Mouse (Mus musculus) midbrain, embryonic 12.5 days (tissue): Measurements from ENCODE around the gene Fxyd1. TPM values are rescaled to one million over a fixed set of nuclear protein-coding genes. Genes with fewer than 3 reads are reported as not detected.

Experiments used
- ATAC-seq: fragments of 200-750 bp; cut with Nextera tagmentation; 2 replicates; pipeline ENCODE4 v1.8.0; 2017; ENCODE audit warnings: low read depth, moderate TSS enrichment, moderate library complexity; ENCODE audit not compliant: low FRiP score
- H3K27ac ChIP-seq: fragments of 300-500 bp; sonication (generic); replicated peaks from 2 replicates; pipeline ENCODE4 v1.5.1; 2016; ENCODE audit warnings: mild to moderate bottlenecking
- H3K27me3 ChIP-seq: fragments of 300-500 bp; sonication (generic); 2 replicates; pipeline ENCODE4 v1.6.1; 2016; ENCODE audit warnings: mild to moderate bottlenecking
- H3K36me3 ChIP-seq: fragments of 300-500 bp; sonication (generic); 2 replicates; pipeline ENCODE4 v1.6.1; 2016
- H3K4me1 ChIP-seq: fragments of 300-500 bp; sonication (generic); 2 replicates; pipeline ENCODE4 v1.6.1; 2016
- H3K4me2 ChIP-seq: fragments of 300-500 bp; sonication (generic); replicated peaks from 2 replicates; pipeline ENCODE4 v1.6.1; 2016; ENCODE audit warnings: mild to moderate bottlenecking, moderate library complexity
- H3K4me3 ChIP-seq: fragments of 300-500 bp; sonication (generic); 2 replicates; pipeline ENCODE4 v1.5.1; 2016; ENCODE audit warnings: mild to moderate bottlenecking
- H3K9ac ChIP-seq: fragments of 300-500 bp; sonication (generic); replicated peaks from 2 replicates; pipeline ENCODE4 v1.6.1; 2016; ENCODE audit warnings: mild to moderate bottlenecking, moderate library complexity
- H3K9me3 ChIP-seq: fragments of 300-500 bp; sonication (generic); 2 replicates; pipeline ENCODE4 v1.6.1; 2016; ENCODE audit warnings: mild to moderate bottlenecking
- WGBS: fragments of 180-500 bp; shearing (Covaris S2); methylation state at CpG from one replicate; pipeline ENCODE4 v1.1.7; 2016; 5-methylcytosine and 5-hydroxymethylcytosine counted together
- polyA plus RNA-seq: library from polyadenylated mRNA; unstranded; fragments of >200 nt; fragmentation: Nextera tagmentation; extraction: Ambion mirVana; gene quantifications from 2 replicates; pipeline ENCODE4 v1.2.1, GENCODE M21; 2016

Fxyd1 gene
- polyA plus RNA-seq, 1 experiment from 2014 or later: 8.9 TPM

DNA sequence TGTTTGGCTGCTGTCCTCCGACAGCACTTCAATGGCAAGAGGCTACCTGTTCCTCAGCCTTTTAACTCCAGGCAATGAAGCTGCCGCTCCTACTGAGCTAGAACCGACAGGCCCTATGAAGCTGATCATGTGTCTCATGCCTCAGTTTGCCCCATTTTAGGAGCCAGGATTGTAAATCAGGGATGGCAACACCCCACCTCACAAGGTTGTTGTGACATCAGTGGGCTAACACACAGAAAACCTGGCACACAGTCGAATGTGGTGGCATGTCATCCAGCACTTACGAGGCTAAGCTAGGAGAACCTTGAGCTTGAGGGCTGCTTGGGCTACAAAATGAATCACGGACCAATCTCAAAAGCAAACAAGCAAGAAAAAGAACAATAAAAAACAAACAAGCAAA lies 1.2 kb upstream of the Fxyd1 start:
- no peak overlapping the region for H3K4me3 ChIP-seq
- no peak overlapping the region for H3K27ac ChIP-seq
- ATAC-seq: no peak
- peaks cover 23% of the 10 kb centered on the region for H3K27me3 ChIP-seq
- no peak overlapping the region for H3K4me2 ChIP-seq
- H3K36me3 ChIP-seq: no peaks in the 10 kb centered on the region
- peaks cover 16% of the 10 kb centered on the region for H3K4me1 ChIP-seq
- 87% methylated on average over 6 of the region's 6 CpGs for WGBS
- H3K9me3 ChIP-seq: no peaks in the 10 kb centered on the region
- no peak overlapping the region for H3K9ac ChIP-seq

DNA sequence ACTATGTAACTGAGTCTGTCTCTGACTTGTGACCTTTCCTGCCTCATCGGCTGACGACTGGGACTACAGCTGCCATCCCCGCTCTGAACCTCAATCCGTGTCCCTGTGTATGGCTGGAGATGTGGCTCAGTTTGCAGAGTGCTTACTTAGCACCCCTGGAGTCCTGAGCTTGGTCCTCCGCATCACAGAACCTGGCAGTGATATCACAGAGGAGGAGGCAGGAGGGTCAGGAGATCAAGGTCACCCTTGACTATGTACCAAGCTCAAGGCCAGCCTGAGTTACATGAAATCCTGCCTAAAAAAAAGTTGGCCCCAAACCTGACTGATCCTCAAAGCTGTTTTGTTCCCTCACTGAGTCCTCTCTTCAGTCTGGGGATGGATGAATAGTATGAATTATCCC lies 731 bp upstream of the Fxyd1 start:
- no peak overlapping the region for H3K27ac ChIP-seq
- H3K4me3 ChIP-seq: no peak overlapping the region
- H3K4me2 ChIP-seq: no peak overlapping the region
- no peak overlapping the region for H3K9ac ChIP-seq
- no peaks in the 10 kb centered on the region for H3K36me3 ChIP-seq
- no peaks in the 10 kb centered on the region for H3K9me3 ChIP-seq
- H3K4me1 ChIP-seq: peaks cover 21% of the 10 kb centered on the region
- ATAC-seq: no peak
- WGBS: 79% methylated on average over 5 of the region's 5 CpGs
- H3K27me3 ChIP-seq: peaks cover 28% of the 10 kb centered on the region

DNA sequence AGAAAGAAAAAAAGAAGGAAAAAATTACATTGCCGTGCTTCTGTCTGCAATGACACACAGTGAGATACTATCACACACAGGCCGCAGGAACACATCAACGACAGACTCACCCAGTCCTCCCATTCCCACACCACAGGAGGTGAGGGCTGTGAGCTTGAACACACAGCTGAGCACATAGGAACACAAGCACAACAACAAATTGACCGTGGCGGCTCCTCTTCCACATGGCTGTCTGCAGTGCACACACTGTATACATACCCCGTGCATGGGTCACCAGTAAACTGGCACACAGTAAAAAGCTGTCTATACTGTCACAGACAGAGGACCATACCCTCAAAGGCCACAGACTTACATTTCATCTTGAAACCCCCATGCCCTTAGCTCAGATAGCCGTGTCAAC lies 551 bp downstream of the Fxyd1 start:
- no peak overlapping the region for H3K4me3 ChIP-seq
- no peaks in the 10 kb centered on the region for H3K36me3 ChIP-seq
- peaks cover 34% of the 10 kb centered on the region for H3K4me1 ChIP-seq
- ATAC-seq: no peak
- no peaks in the 10 kb centered on the region for H3K9me3 ChIP-seq
- H3K9ac ChIP-seq: no peak overlapping the region
- no peak overlapping the region for H3K4me2 ChIP-seq
- H3K27ac ChIP-seq: no peak overlapping the region
- 83% methylated on average over 7 of the region's 7 CpGs for WGBS
- peaks cover 41% of the 10 kb centered on the region for H3K27me3 ChIP-seq

GRCm38 (mm10) chr7:31055883-31056282 lies 1.1 kb downstream of the Fxyd1 start:
- Histone ChIP-seq H3K4me2 (no peak overlapping the region), H3K9ac (no peak overlapping the region), H3K9me3 (no peaks in the 10 kb centered on the region), H3K27ac (no peak overlapping the region), H3K4me3 (no peak overlapping the region), H3K36me3 (no peaks in the 10 kb centered on the region), H3K27me3 (peaks cover 46% of the 10 kb centered on the region), H3K4me1 (peaks cover 39% of the 10 kb centered on the region)
- 28% methylated on average over 2 of the region's 4 CpGs for WGBS
- ATAC-seq: no peak

GRCm38 (mm10) chr7:31055354-31055824 lies 1.6 kb downstream of the Fxyd1 start:
- 5% methylated on average over 10 of the region's 10 CpGs for WGBS
- H3K9me3 ChIP-seq: no peaks in the 10 kb centered on the region
- no peak for ATAC-seq
- no peak overlapping the region for H3K4me3 ChIP-seq
- peaks cover 51% of the 10 kb centered on the region for H3K27me3 ChIP-seq
- H3K4me1 ChIP-seq: peaks cover 44% of the 10 kb centered on the region
- no peaks in the 10 kb centered on the region for H3K36me3 ChIP-seq
- H3K4me2 ChIP-seq: 0 out of 2 replicates have a peak overlapping the region, but pooled peaks have one; percentile 7
- H3K27ac ChIP-seq: no peak overlapping the region
- H3K9ac ChIP-seq: 0 out of 2 replicates have a peak overlapping the region, but pooled peaks have one; percentile 8

- H3K9ac ChIP-seq: 0 out of 2 replicates have a peak overlapping the region, but pooled peaks have one; percentile 8
- no peaks in the 10 kb centered on the region for H3K36me3 ChIP-seq
- H3K27me3 ChIP-seq: peaks cover 57% of the 10 kb centered on the region
- ATAC-seq: no peak
- H3K4me1 ChIP-seq: peaks cover 50% of the 10 kb centered on the region
- no peak overlapping the region for H3K4me3 ChIP-seq
- 45% methylated on average over 11 of the region's 11 CpGs for WGBS
- no peaks in the 10 kb centered on the region for H3K9me3 ChIP-seq
- H3K27ac ChIP-seq: no peak overlapping the region
- no peak overlapping the region for H3K4me2 ChIP-seq
Observed at GRCm38 (mm10) chr7:31054661-31055320, 2.2 kb downstream of the Fxyd1 start.

GRCm38 (mm10) chr7:31053882-31054447 lies 3.0 kb downstream of the Fxyd1 start:
- Histone ChIP-seq H3K27me3 (peaks cover 65% of the 10 kb centered on the region), H3K9ac (no peak overlapping the region), H3K4me2 (no peak overlapping the region), H3K27ac (no peak overlapping the region), H3K4me3 (no peak overlapping the region), H3K36me3 (no peaks in the 10 kb centered on the region), H3K9me3 (no peaks in the 10 kb centered on the region), H3K4me1 (peaks cover 58% of the 10 kb centered on the region)
- no peak for ATAC-seq
- WGBS: 36% methylated on average over 10 of the region's 10 CpGs

GRCm38 (mm10) chr7:31052636-31053434 lies 4.2 kb downstream of the Fxyd1 start:
- H3K9me3 ChIP-seq: no peaks in the 10 kb centered on the region
- WGBS: under 1% methylated on average over 34 of the region's 34 CpGs
- peak overlapping the region; percentile 8; the same call in 1 of the 2 replicates for H3K9ac ChIP-seq
- 0 out of 2 replicates have a peak, but pooled peaks have one; percentile 25 for ATAC-seq
- peak overlapping the region; percentile 37 for H3K4me2 ChIP-seq
- no peaks in the 10 kb centered on the region for H3K36me3 ChIP-seq
- H3K4me1 ChIP-seq: peaks cover 58% of the 10 kb centered on the region
- H3K27me3 ChIP-seq: peaks cover 74% of the 10 kb centered on the region
- H3K4me3 ChIP-seq: peak overlapping the region; percentile 37; the same call in 1 of the 2 replicates
- no peak overlapping the region for H3K27ac ChIP-seq

DNA sequence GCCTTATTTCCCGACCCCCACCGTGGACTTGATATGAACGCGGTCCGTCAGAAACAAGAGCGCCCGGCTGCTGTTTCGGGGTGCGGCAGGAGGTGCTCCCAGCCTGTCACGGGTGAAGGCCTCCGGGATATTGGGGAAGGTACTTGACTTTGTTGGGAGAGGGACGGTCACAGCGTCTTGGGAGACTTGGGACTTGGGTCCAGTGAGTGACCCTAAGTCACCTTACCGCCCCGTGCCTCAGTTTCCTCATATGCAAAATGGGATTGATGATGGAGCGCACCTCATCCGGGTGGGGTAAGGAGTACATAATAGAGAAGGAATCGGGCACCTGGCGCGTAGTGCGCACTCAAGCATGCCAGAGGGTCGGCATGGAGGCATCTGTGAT lies 4.8 kb downstream of the Fxyd1 start:
- Histone ChIP-seq H3K27me3 (peaks cover 80% of the 10 kb centered on the region), H3K9me3 (no peaks in the 10 kb centered on the region), H3K36me3 (no peaks in the 10 kb centered on the region), H3K9ac (no peak overlapping the region), H3K4me2 (peak overlapping the region; percentile 37), H3K4me3 (peak overlapping the region; percentile 37), H3K27ac (no peak overlapping the region), H3K4me1 (peaks cover 58% of the 10 kb centered on the region)
- no peak for ATAC-seq
- WGBS: 2% methylated on average over 22 of the region's 22 CpGs

DNA sequence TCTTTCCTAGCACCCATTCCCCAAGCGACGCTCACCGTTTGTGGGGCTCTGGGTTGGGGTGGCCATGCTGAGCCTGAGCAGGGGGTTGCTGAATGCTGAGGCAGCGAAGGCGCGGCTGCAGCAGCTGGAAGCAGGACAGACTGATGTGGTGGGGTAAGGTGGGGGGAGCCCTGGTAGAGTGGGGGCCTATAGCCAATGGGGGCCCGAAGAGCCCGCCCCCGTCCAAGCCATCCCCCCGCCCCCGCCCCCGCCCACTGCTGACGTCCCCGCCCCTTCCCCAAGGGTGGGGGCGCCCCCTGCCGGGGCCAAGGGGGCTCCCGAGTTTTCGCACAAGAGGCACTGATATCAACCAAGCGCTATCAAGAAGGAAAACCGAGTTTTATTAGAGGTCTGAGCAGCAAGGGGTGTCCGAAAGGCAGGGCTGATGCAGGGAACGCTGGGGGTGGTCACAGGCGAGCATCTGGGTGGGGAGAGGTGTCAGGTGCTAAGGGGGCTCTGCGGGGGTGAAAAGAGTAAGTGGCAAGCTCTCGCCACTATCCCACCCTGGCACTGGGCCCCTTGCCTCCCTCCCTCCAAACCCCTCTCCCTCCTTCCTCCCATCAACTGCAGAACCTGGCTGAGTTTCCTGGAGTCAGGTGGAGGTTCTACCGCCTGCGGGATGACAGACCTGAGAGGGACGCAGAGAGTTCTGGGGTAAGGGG lies 5.5 kb downstream of the Fxyd1 start, which contains the start of gene Fxyd7:
Fxyd7 (minus strand) TSS at position 147 of the 701 bp plus-strand sequence.
- Histone ChIP-seq H3K4me3 (peak within 1 kb of the TSS; percentile 37), H3K4me1 (peaks cover 58% of the 10 kb centered on the region), H3K27ac (no peak within 1 kb of the TSS), H3K9me3 (no peaks in the 10 kb centered on the region), H3K36me3 (no peaks in the 10 kb centered on the region), H3K4me2 (peak within 1 kb of the TSS; percentile 55), H3K9ac (peak within 1 kb of the TSS; percentile 35; the same call in 1 of the 2 replicates), H3K27me3 (peaks cover 81% of the 10 kb centered on the region)
- ATAC-seq: no peak; the same call in 1 of the 2 replicates
- 2% methylated on average over 20 of the region's 28 CpGs for WGBS

DNA sequence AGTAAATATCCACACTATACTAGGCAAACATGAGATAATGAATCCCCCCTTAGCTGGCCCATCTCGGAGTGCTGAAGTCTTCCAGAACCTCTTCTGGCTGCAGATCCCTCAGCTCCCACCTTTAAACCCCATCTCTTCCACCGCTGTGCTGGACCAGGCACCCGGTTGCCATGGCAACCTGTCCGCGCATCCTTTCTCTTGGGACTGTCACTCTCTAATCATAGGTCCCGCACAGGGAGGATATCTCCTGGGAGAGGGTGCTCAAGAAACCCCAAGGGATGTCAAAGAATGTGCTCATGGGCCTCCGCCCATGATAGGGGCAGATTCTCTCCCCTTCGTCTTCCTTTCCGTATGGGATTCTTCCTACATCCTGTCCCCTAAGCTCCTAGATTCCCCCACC lies 6.1 kb downstream of the Fxyd1 start:
- Histone ChIP-seq H3K4me1 (peaks cover 58% of the 10 kb centered on the region), H3K27me3 (peaks cover 81% of the 10 kb centered on the region), H3K4me2 (peak overlapping the region; percentile 55), H3K36me3 (no peaks in the 10 kb centered on the region), H3K27ac (no peak overlapping the region), H3K9me3 (no peaks in the 10 kb centered on the region), H3K9ac (0 out of 2 replicates have a peak overlapping the region, but pooled peaks have one; percentile 15), H3K4me3 (peak overlapping the region; percentile 37)
- ATAC-seq: no peak
- WGBS: 2% methylated on average over 9 of the region's 9 CpGs
